Mouse (Mus musculus): Measurements from ENCODE around the gene Kctd12b.

Gene Kctd12b

GRCm38 (mm10) chrX:153695782-153696395 lies at the start of gene Kctd12b:
TSS of gene Kctd12b (minus strand) at chrX:153696391.
- DNase-seq (ENCODE audit: low read depth, low spot score), result peak; percentile 3

GRCm38 (mm10) chrX:153742493-153742892 lies 46.3 kb upstream of the Kctd12b start:
- no peak for DNase-seq (ENCODE audit: low read depth, low spot score)

GRCm38 (mm10) chrX:153735697-153736096 lies 39.5 kb upstream of the Kctd12b start:
- DNase-seq (ENCODE audit: low read depth, low spot score), result no peak

- DNase-seq (ENCODE audit: low read depth, low spot score), result peak; percentile 56
Observed at GRCm38 (mm10) chrX:153724400-153724799, 28.2 kb upstream of the Kctd12b start.

- peak; percentile 73 for DNase-seq (ENCODE audit: low read depth, low spot score)
Observed at GRCm38 (mm10) chrX:153723110-153723916, 27.1 kb upstream of the Kctd12b start, which contains the start of gene Nbdy. TSS of gene Nbdy (plus strand) at chrX:153723590.

- peak; percentile 58 for DNase-seq (ENCODE audit: low read depth, low spot score)
Observed at GRCm38 (mm10) chrX:153719602-153720001, 23.4 kb upstream of the Kctd12b start.

GRCm38 (mm10) chrX:153716716-153717115 lies 20.5 kb upstream of the Kctd12b start:
- no peak for DNase-seq (ENCODE audit: low read depth, low spot score)

- peak; percentile 4 for DNase-seq (ENCODE audit: low read depth, low spot score)
Observed at GRCm38 (mm10) chrX:153707735-153708134, 11.5 kb upstream of the Kctd12b start.

- DNase-seq (ENCODE audit: low read depth, low spot score), result no peak
Observed at GRCm38 (mm10) chrX:153700463-153700862, 4.3 kb upstream of the Kctd12b start.

GRCm38 (mm10) chrX:153668233-153668632 lies 28.0 kb downstream of the Kctd12b start:
- peak; percentile 80 for DNase-seq (ENCODE audit: low read depth, low spot score)

- DNase-seq (ENCODE audit: low read depth, low spot score), result no peak
Observed at GRCm38 (mm10) chrX:153664903-153665302, 31.3 kb downstream of the Kctd12b start.

- no peak for DNase-seq (ENCODE audit: low read depth, low spot score)
Observed at GRCm38 (mm10) chrX:153656949-153657348, 39.2 kb downstream of the Kctd12b start.

GRCm38 (mm10) chrX:153640615-153641014 lies 55.6 kb downstream of the Kctd12b start:
- peak; percentile 52 for DNase-seq (ENCODE audit: low read depth, low spot score)

GRCm38 (mm10) chrX:153636247-153636646 lies 59.9 kb downstream of the Kctd12b start:
- peak; percentile 29 for DNase-seq (ENCODE audit: low read depth, low spot score)

All from R1 (cell line).